Mouse (Mus musculus) liver, adult 2 months (tissue): Measurements from ENCODE around the gene Sf1.

Source experiments
- CTCF ChIP-seq: fragments of 200-500 bp; IDR thresholded peaks from 2 replicates; pipeline ENCODE4 v1.5.1; 2011; ENCODE audit warnings: low read depth, low read length, control low read depth
- POLR2A ChIP-seq: fragments of 200-500 bp; IDR thresholded peaks from 2 replicates; pipeline ENCODE4 v1.6.1; 2011; ENCODE audit warnings: low read length, control low read depth; ENCODE audit not compliant: insufficient read depth; ENCODE audit errors: extremely low read depth

DNA sequence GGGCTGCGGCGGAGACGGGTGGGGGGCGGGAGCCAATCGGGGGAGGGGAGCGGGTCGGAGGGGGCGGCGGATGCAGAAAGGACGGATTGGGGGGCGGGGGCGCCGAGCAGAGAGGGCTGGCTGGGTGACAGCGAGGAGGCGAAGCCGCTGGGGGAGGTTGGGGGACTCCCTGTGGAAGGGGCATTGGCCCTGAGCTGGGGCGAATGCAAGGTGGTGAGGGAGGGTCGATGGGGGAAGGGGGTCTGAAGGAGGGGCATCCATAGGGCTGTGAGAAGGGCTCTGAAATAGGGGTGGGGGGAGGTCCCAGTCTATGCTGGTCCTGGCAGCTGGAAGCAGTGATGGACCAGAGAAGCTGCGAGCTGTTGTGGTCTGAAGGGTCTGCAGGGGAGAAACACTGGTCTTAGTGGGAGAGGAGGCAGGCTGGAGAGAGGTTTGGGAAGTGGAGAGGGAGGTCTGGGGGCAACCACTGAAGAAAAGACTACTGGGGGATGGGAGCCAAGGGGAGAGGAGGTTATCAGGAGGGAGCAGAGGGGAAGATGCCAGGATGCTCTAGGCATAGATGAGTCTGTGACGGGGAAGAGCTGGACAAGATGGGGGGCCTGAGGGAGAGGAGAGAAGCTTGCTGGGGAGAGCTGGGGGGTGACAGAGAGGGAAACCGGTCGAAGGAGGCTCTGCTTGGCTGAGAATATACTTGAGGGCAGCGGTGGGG is 55.6 kb downstream of the Sf1 start:
- no peak for TF ChIP-seq CTCF
- TF ChIP-seq POLR2A, result no peak
